Mouse (Mus musculus): Measurements from ENCODE around the gene Kri1. TPM values are rescaled to one million over a fixed set of nuclear protein-coding genes. Genes with fewer than 3 reads are reported as not detected.
"Not testable (repeated sequence)": the region's sequence is repeated elsewhere in the genome, so short reads cannot be mapped to it uniquely, and the experiment has no call there.

Kri1 gene
- polyA plus RNA-seq, 1 experiment from 2014 or later, result 16.3 TPM

DNA sequence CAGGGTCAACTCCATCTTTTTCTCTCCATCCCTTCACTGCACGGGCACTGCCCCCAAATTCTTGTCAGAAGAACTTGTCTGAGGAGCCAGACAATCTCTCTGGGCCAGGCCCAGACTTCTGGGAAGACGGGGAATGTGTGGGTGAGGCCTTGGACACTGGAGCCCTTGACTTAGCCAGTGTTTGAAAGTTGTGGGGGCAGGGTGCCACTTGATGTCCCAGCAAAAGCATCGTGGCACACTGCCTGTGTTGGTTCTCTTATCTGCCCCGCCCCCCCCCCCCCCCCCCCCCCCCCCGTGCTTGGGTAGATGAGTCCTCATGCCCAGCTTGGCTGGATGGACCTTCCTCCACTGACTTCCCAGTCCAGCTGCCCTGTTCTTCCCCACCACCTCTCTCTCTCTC, 41.3 kb upstream of the Kri1 start:
- 68% methylated on average over 3 of the region's 5 CpGs for WGBS
- Histone ChIP-seq H3K27me3 (ENCODE audit: control insufficient read depth, insufficient read depth, low read length) (no peaks in the 10 kb centered on the region), H3K9me3 (ENCODE audit: control insufficient read depth, low read length) (no peaks in the 10 kb centered on the region), H3K4me1 (replicated peaks; ENCODE audit: control insufficient read depth, insufficient read depth, low read length) (no peaks in the 10 kb centered on the region), H3K4me2 (ENCODE audit: low read depth, low read length, severe bottlenecking) (no peak overlapping the region), H3K9ac (ENCODE audit: low read length) (no peak overlapping the region), H3K36me3 (ENCODE audit: control insufficient read depth, insufficient read depth, low read length) (no peaks in the 10 kb centered on the region), H3K4me3 (ENCODE audit: low read depth, low read length) (no peak overlapping the region), H3K27ac (ENCODE audit: low read depth, low read length) (no peak overlapping the region)
- ATAC-seq (replicated peaks; ENCODE audit: low FRiP score) (no peak), DNase-seq (ENCODE audit: low spot score) (no peak)

DNA sequence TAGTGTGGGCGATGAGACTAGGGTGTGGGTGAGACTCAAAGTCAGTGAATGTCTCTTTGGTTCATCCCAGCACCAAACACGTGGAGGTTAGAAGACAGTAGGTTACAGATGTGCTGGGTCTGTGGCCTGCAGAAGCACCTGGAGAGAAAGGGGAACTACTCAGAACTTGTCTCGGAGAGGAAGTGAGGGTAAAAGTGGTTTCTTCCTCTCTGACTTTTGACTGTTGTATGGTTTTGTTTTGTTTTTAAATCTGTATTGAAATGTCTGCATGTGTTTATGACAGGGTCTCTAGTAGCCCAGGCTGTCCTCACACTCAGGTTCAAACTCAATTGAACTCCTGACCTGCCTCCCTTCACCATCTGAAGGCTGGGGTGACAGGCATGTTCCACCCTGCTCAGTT, 40.3 kb upstream of the Kri1 start:
- ATAC-seq (replicated peaks; ENCODE audit: low FRiP score), result no peak
- no peaks in the 10 kb centered on the region for H3K9me3 ChIP-seq (ENCODE audit: control insufficient read depth, low read length)
- 81% methylated on average over 3 of the region's 3 CpGs for WGBS

DNA sequence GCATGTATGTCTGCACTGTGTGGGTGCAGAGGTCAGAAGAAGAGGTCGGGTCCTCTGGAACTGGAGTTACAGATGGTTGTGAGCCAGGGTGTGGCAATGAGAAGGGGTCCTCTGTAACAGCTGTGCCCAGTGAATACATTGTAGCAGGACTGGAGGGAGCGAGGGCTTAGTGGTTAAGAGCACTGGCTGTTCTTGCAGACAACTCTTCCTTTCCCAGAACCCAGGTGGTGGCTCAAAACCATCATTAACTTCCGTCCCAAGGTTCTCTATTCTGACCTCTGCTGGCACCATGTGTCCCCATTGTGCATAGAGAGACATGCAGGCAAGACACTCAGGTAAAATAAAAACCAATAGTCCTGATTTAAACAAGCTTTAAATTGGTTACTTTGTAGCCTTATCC, 39.8 kb upstream of the Kri1 start:
- WGBS, result 78% methylated on average over 3 of the region's 3 CpGs
- H3K4me2 ChIP-seq (ENCODE audit: low read depth, low read length, severe bottlenecking), result no peak overlapping the region
- H3K27ac ChIP-seq (ENCODE audit: low read depth, low read length), result no peak overlapping the region
- no peak overlapping the region for H3K9ac ChIP-seq (ENCODE audit: low read length)
- H3K36me3 ChIP-seq (ENCODE audit: control insufficient read depth, insufficient read depth, low read length), result no peaks in the 10 kb centered on the region
- H3K4me1 ChIP-seq (replicated peaks; ENCODE audit: control insufficient read depth, insufficient read depth, low read length), result no peaks in the 10 kb centered on the region
- no peaks in the 10 kb centered on the region for H3K9me3 ChIP-seq (ENCODE audit: control insufficient read depth, low read length)
- DNase-seq (ENCODE audit: low spot score), result no peak
- no peak overlapping the region for H3K4me3 ChIP-seq (ENCODE audit: low read depth, low read length)
- no peaks in the 10 kb centered on the region for H3K27me3 ChIP-seq (ENCODE audit: control insufficient read depth, insufficient read depth, low read length)
- no peak for ATAC-seq (replicated peaks; ENCODE audit: low FRiP score)

More for the DNA sequence above, 40.3 kb upstream of the Kri1 start:
- Histone ChIP-seq H3K27me3 (ENCODE audit: control insufficient read depth, insufficient read depth, low read length) (no peaks in the 10 kb centered on the region), H3K4me3 (ENCODE audit: low read depth, low read length) (no peak overlapping the region), H3K9ac (ENCODE audit: low read length) (no peak overlapping the region), H3K4me2 (ENCODE audit: low read depth, low read length, severe bottlenecking) (no peak overlapping the region), H3K4me1 (replicated peaks; ENCODE audit: control insufficient read depth, insufficient read depth, low read length) (no peaks in the 10 kb centered on the region), H3K27ac (ENCODE audit: low read depth, low read length) (no peak overlapping the region), H3K36me3 (ENCODE audit: control insufficient read depth, insufficient read depth, low read length) (no peaks in the 10 kb centered on the region)
- DNase-seq (ENCODE audit: low spot score), result no peak

DNA sequence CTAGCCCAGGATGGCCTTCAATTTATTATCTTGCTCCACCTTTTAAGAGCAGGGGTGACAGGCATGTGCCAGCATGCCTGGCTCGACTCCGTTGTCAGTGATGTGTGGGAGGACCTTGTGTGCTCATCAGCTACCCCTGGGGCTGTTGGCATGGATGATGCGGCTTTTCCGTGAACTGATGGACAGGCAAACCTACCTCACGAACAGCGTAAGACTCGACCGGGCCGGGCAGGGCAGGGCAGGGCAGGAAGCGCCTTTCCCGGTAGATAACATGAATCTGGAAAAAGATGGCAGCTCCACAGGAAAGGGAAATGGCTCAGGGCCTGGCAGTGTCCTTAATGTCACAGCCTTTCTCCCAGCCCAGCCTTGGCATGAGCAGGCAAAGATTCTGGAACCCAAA, 36.5 kb upstream of the Kri1 start:
- Histone ChIP-seq H3K27ac (ENCODE audit: low read depth, low read length) (no peak overlapping the region), H3K4me1 (replicated peaks; ENCODE audit: control insufficient read depth, insufficient read depth, low read length) (peaks cover 7% of the 10 kb centered on the region; the same call in 1 of the 2 replicates), H3K4me2 (ENCODE audit: low read depth, low read length, severe bottlenecking) (no peak overlapping the region), H3K27me3 (ENCODE audit: control insufficient read depth, insufficient read depth, low read length) (no peaks in the 10 kb centered on the region), H3K36me3 (ENCODE audit: control insufficient read depth, insufficient read depth, low read length) (no peaks in the 10 kb centered on the region), H3K4me3 (ENCODE audit: low read depth, low read length) (no peak overlapping the region), H3K9ac (ENCODE audit: low read length) (no peak overlapping the region), H3K9me3 (ENCODE audit: control insufficient read depth, low read length) (no peaks in the 10 kb centered on the region)
- DNase-seq (ENCODE audit: low spot score) (no peak), ATAC-seq (replicated peaks; ENCODE audit: low FRiP score) (no peak)
- 95% methylated on average over 11 of the region's 11 CpGs for WGBS

DNA sequence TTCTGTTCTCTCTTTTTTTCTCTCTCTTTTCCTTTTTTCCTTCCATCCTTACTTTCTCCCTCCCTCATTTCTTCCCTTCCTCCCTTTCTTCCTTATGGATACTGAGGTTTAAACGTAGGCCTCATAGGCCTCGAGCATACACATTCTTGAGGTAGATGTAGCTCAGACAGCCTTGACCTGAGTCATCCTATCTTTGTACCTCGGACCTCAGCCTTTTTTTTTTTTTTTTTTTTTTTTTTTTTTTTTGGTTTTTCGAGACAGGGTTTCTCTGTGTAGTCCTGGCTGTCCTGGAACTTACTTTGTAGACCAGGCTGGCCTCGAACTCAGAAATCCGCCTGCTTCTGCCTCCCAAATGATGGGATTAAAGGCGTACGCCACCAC, 35.1 kb upstream of the Kri1 start:
- H3K4me3 ChIP-seq (ENCODE audit: low read depth, low read length); H3K9me3 ChIP-seq (ENCODE audit: control insufficient read depth, low read length); H3K4me2 ChIP-seq (ENCODE audit: low read depth, low read length, severe bottlenecking); H3K36me3 ChIP-seq (ENCODE audit: control insufficient read depth, insufficient read depth, low read length); H3K27me3 ChIP-seq (ENCODE audit: control insufficient read depth, insufficient read depth, low read length); H3K27ac ChIP-seq (ENCODE audit: low read depth, low read length); H3K4me1 ChIP-seq (replicated peaks; ENCODE audit: control insufficient read depth, insufficient read depth, low read length); ATAC-seq (replicated peaks; ENCODE audit: low FRiP score); DNase-seq (ENCODE audit: low spot score); H3K9ac ChIP-seq (ENCODE audit: low read length): not testable (repeated sequence)
- 93% methylated on average over 8 of the region's 8 CpGs for WGBS

DNA sequence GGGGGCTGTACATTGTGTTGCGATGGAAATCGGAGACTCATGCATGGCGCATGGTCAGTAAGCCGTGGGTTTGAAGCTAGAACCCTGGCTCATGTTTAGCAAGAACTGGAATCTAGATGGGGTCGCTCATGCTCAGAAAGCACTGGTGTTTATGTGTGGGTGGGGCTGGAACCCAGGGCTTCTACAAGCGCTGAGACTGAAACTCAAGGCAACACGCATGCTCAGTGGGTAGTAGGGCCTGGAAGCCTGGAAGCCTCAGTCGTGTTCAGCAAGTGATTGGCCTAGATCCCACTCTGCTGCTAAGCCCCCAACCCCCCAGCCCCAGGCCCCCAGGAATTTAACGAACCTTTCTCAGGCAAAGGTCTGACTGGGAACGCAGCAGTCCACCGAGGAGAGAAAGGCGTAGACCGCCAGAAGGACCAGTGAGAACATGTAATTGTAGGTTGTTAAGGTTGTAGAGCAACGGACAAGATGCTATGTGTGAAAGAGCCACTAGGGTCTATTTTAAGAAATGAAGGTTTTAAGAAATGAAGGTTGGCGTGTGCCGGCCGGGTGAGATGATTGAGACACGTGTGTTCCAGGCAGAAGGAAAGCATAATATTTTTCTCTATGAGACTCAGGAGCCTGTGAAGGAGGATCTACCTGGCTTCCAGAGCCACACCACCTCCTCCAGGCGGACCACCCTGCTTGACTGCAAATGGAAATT, 34.6 kb upstream of the Kri1 start:
- Histone ChIP-seq H3K9me3 (ENCODE audit: control insufficient read depth, low read length) (no peaks in the 10 kb centered on the region), H3K4me1 (replicated peaks; ENCODE audit: control insufficient read depth, insufficient read depth, low read length) (peaks cover 7% of the 10 kb centered on the region; the same call in 1 of the 2 replicates), H3K9ac (ENCODE audit: low read length) (no peak overlapping the region), H3K27ac (ENCODE audit: low read depth, low read length) (no peak overlapping the region), H3K27me3 (ENCODE audit: control insufficient read depth, insufficient read depth, low read length) (no peaks in the 10 kb centered on the region), H3K4me3 (ENCODE audit: low read depth, low read length) (no peak overlapping the region), H3K4me2 (ENCODE audit: low read depth, low read length, severe bottlenecking) (peak overlapping the region; percentile 90; the same call in 1 of the 2 replicates), H3K36me3 (ENCODE audit: control insufficient read depth, insufficient read depth, low read length) (no peaks in the 10 kb centered on the region)
- 88% methylated on average over 19 of the region's 19 CpGs for WGBS
- DNase-seq (ENCODE audit: low spot score) (no peak), ATAC-seq (replicated peaks; ENCODE audit: low FRiP score) (no peak)

DNA sequence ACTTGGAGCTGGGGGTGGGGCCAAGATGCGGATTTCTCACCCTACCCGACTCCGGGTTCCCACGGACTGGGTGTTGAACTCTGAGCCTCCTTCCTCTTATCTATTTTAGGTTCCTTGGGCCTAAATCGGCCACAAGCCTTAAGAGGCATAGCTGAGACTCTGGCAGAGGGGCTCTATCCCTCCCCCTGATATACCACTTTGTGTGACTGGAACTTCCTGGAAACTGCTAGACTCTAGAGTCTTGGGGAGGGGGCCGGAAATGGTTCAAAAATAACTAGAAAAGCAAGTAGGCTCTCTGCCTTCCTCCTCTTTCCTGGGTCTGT, 33.7 kb upstream of the Kri1 start:
- no peaks in the 10 kb centered on the region for H3K9me3 ChIP-seq (ENCODE audit: control insufficient read depth, low read length)
- no peak overlapping the region for H3K27ac ChIP-seq (ENCODE audit: low read depth, low read length)
- WGBS, result 18% methylated on average over 6 of the region's 6 CpGs
- no peak for ATAC-seq (replicated peaks; ENCODE audit: low FRiP score)
- peak overlapping the region; percentile 67 for H3K4me3 ChIP-seq (ENCODE audit: low read depth, low read length)
- H3K27me3 ChIP-seq (ENCODE audit: control insufficient read depth, insufficient read depth, low read length), result no peaks in the 10 kb centered on the region
- H3K9ac ChIP-seq (ENCODE audit: low read length), result peak overlapping the region; percentile 79
- H3K4me1 ChIP-seq (replicated peaks; ENCODE audit: control insufficient read depth, insufficient read depth, low read length), result peaks cover 7% of the 10 kb centered on the region; the same call in 1 of the 2 replicates
- H3K4me2 ChIP-seq (ENCODE audit: low read depth, low read length, severe bottlenecking), result peak overlapping the region; percentile 90
- no peak for DNase-seq (ENCODE audit: low spot score)
- no peaks in the 10 kb centered on the region for H3K36me3 ChIP-seq (ENCODE audit: control insufficient read depth, insufficient read depth, low read length)

DNA sequence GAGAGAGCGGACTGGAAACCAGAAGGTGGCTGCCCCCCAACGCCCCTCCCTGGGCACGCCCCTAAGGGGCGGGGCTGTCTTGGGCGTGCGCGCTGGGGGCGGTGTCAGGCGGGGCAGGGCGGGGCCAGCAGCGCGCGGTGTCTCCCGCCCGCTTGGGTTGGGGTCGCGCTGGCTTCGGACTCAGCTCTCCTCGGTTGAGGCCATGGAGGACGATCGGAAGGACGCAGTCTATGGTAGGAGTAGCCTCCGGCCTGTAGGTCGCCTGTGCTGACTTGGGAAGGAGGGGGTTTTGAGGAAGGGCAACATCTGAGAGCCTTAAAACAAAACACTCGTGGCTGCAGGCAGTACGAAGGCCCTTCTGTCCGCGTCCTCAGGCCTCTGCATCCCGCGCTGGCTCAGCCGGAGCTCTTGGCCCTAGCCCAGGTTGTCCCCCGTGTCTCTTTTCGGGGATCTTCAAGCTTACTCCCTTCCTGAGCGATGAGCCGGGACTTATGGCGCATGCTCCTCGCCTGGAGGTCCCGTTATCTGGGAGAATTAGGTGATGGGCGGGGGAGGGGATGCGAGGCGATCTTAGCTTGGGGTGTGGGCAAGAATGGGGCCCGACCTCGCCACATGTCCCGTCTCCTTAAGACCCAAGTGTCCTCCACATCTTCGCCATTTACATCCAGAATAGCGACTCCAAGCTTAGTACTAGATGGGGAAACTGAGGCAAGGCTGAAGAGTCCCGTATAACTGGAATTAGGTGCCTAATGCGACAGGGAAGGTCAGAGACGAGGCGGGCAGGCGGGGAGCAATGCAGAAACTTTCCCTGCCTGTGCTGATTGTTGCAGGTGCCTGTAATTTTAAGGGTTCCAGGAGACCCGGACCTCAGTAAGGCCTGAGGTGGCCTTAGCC, 33.1 kb upstream of the Kri1 start, which contains the start of gene Slc44a2:
Gene Slc44a2, plus strand, starts transcription at position 80 of the 894 bp plus-strand sequence.
- Histone ChIP-seq H3K27me3 (ENCODE audit: control insufficient read depth, insufficient read depth, low read length) (no peaks in the 10 kb centered on the region), H3K36me3 (ENCODE audit: control insufficient read depth, insufficient read depth, low read length) (no peaks in the 10 kb centered on the region), H3K9me3 (ENCODE audit: control insufficient read depth, low read length) (no peaks in the 10 kb centered on the region), H3K4me3 (ENCODE audit: low read depth, low read length) (peak within 1 kb of the TSS; percentile 67), H3K27ac (ENCODE audit: low read depth, low read length) (no peak within 1 kb of the TSS), H3K4me1 (replicated peaks; ENCODE audit: control insufficient read depth, insufficient read depth, low read length) (peaks cover 7% of the 10 kb centered on the region; the same call in 1 of the 2 replicates), H3K4me2 (ENCODE audit: low read depth, low read length, severe bottlenecking) (peak within 1 kb of the TSS; percentile 90), H3K9ac (ENCODE audit: low read length) (peak within 1 kb of the TSS; percentile 79)
- peak; percentile 95 for ATAC-seq (replicated peaks; ENCODE audit: low FRiP score)
- WGBS, result under 1% methylated on average over 52 of the region's 52 CpGs
- peak; percentile 96 for DNase-seq (ENCODE audit: low spot score)

All from forebrain, embryonic 11.5 days (tissue).